Mouse (Mus musculus) thymus, postnatal 10 days (tissue): ENCODE data around the gene H1f0.
"Not testable (repeated sequence)": the region's sequence is repeated elsewhere in the genome, so short reads cannot be mapped to it uniquely, and the experiment has no call there.

Source experiments
- DNase-seq, 2 experiments: peaks; one replicate each; pipeline ENCODE4 v3.0.0; 2021; ENCODE audit warnings: low spot score in 2 of 2

Gene H1f0

GRCm38 (mm10) chr15:79003079-79003478 is 25.2 kb upstream of the H1f0 start:
- DNase-seq = no peak

DNA sequence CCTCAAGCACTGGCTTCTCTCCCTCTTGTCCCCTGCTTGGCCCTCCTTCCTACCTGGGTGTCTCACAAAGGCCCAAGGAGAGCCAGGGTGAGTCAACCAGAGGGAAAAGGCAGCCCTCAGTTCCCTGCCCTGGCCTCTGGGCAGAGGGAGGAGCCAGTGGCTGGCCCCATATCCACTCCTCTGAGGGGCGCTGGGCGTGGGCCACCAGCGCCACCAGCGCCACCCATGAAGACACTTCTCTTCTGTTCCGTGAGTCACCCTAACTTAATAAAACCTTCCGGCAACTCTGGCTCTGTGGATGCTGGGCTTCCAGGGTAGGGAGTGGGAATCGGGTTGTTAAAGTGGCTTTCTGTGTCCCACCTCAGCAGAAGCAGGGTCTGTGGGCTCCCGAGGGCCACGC is 22.7 kb upstream of the H1f0 start:
- DNase-seq = no peak

DNA sequence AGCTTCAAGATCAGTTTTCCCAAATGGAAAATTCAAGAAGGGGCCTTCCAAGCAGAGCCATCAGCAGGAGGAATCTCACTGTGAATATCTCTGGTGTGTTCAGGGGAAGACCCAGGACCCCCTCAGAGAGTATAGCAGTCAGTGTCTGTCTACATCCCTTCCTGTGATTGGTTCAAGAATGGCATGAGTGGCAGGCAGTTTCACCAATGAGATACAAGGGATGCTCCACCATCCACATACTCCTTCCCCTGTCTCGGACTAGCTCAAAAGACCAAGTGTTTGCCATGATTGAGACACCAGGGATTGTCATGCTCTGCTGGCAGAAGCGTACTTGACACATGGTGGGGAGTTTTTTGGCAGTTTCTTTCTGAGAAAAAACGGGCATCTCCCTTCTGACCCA is 21.6 kb upstream of the H1f0 start:
- DNase-seq = no peak

DNA sequence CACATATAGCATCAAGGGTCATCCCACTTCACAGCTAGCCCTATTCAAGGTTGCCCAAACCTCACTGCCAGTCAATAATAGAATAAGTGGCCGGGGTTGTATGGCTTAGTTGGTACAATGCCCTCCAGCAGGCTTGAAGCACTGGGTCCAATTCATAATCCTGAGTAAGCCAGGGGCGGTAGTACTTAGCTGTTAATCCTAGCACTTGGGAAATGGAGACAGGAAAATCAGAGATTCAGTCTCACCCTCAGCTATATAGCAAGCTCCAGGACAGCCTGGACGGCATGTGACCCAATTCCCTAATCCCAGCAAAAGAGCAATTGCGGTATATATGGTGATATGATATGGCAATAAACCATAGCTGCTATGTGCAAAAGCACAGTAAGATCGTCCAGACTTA is 21.2 kb upstream of the H1f0 start:
- no peak for DNase-seq

GRCm38 (mm10) chr15:79007836-79008235 is 20.4 kb upstream of the H1f0 start:
- DNase-seq = not testable (repeated sequence)

GRCm38 (mm10) chr15:79009734-79010133 is 18.5 kb upstream of the H1f0 start:
- DNase-seq = no peak

DNA sequence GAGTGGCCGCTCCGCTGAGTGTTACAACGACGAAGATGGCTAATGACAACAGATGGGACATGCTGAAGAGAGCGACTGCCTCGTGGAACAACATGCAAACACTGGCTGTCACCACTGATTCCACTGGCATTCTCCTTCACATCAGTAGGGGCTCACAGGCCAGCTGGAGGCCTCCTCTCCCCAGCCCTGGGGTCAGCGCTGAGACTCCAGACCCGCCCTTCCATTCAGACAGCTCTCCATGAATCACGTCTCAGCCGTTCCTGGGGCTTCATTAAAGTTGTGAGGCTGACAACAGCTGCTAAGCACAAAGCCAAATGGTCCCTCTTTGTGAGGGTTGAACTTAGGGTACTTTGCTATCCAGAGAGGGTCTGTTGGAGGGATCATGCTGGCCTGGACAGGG is 16.7 kb upstream of the H1f0 start:
- no peak for DNase-seq

DNA sequence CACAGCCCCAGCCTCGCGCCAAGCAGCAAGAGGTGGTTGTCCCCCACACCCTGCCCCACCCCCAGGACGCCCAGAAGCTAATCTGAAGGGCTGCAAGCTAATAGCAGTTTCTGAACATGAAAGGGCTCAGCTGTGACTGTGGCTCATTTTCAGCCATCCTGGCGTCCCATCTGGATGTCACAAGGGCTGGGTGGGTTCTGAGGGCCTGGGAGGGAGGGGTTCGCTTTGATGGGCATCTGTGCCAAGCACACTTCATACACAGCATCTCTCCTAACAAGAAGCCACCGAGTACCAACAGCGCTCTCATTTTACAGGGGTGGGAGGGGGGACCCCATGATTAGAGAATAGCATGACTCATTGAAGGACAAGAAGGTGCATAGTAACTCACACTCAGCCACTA is 14.9 kb upstream of the H1f0 start:
- no peak for DNase-seq

GRCm38 (mm10) chr15:79018191-79018590 is 10.1 kb upstream of the H1f0 start:
- no peak for DNase-seq

GRCm38 (mm10) chr15:79018886-79019285 is 9.4 kb upstream of the H1f0 start:
- no peak for DNase-seq

- no peak for DNase-seq
These were observed 5.5 kb upstream of the H1f0 start for GRCm38 (mm10) chr15:79022671-79023230.

- DNase-seq = no peak
These were observed 4.9 kb upstream of the H1f0 start for GRCm38 (mm10) chr15:79023366-79023765.

DNA sequence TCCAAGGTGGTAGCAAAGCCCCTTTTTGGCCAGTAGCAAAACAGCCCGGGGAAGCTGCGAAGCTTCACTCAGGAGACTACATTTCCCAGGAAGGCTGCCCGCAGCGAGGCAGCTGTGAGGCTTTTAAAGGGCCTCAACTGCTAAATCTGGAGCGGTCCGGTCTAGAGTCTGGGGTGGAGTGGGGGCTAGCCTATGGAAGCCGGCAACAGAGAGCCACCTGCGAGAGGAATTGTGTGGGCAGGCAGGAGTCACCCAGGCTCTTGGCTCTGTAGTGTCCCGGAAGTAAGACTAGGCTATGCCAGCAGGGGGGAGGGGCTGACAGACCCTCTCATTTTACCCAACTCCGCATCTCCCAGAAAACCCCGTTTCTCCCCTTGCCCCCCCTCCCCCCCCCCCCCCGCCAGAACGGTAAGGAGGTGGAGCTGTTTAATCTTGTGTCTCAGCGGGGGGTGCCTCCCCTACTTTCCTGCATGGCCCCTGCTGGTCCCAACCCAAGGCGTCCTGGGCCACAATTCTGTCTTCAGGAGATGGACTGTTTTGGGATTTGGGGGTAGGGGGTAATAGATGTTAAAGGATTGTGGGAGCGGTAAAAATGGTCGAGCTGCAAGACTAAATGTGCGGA is 2.5 kb upstream of the H1f0 start:
- DNase-seq = no peak

DNA sequence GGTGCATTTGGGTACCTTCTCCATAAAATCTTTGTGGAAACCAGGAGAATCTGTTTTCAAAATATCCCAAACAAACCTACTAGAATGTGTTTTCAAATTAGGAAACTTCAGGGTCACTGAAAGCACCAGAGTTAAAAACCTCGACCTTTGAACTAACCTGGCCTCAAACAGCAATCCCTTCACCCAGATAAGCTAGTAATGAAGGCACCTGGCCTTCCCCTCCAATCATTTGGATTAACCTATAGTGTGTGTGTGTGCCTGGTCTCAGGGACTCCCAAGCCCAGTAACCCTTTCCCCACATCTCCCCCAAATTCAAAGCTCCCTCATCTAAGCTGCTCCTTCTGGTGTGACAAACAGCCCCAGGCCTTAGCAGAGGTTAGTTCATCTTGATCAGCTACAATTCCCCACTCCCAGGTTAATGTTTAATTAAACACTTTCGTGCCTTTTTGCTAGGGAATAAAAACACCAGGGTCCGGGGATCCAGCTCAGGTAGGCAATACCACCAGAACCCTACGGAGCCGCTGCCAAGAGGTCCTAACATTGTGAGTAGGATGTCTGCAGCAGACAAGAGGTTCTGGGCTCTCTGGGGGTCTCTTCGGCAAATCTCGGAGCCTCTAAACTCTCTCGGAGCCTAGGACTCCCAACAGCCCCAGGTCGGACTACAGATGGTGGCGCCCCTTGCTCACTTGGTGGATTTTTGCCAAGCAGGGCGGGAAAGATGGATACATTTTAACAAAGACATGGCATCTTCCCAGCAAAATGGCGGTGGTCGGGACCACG is 1.5 kb upstream of the H1f0 start:
- no peak for DNase-seq

DNA sequence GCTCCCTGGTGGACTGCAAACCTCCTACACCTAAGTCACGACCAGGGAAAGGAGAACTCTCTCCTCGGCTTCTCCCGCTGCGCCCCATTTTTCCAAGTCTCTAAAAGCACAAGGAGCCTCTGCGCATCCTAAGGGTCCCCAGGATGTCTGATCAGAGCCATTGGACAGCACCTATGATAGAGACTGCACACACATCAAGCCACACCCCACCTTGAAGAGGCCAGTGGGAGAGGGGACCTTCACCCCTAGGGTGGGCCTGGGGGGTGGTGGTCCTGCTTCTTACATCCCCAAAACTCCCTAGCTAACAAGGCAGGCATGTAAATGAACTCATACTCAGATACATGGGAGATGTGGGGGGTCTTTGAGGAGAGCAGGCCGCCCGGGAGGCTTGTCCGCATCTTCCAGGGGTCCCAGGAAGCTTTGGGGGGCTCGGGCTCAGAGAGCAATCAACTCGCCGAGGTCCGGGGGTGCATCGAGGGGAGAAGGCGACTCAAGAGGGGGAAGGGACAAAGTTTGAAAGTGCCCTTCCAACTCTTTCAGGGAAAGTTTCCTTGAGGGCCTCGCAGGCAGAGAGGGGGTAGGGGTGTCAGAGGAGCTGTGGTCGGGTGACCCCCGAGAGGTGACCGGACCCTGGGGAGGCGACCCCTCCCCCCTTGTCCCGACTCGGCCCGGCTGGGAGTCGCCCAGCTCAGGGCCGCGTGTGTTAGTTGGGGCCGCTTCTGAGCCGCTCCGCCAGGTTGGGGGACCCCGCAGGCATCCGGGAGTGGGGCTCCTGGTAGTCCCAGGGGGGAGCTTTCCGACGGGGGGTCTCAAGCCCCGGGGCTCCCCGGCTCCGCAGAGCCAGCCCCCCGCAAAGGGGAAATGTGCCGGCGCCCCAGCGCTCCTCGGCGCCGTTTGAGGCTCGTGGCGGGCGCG is 702 bp upstream of the H1f0 start:
- DNase-seq = peak in 1 of 2 experiments; percentile 31

DNA sequence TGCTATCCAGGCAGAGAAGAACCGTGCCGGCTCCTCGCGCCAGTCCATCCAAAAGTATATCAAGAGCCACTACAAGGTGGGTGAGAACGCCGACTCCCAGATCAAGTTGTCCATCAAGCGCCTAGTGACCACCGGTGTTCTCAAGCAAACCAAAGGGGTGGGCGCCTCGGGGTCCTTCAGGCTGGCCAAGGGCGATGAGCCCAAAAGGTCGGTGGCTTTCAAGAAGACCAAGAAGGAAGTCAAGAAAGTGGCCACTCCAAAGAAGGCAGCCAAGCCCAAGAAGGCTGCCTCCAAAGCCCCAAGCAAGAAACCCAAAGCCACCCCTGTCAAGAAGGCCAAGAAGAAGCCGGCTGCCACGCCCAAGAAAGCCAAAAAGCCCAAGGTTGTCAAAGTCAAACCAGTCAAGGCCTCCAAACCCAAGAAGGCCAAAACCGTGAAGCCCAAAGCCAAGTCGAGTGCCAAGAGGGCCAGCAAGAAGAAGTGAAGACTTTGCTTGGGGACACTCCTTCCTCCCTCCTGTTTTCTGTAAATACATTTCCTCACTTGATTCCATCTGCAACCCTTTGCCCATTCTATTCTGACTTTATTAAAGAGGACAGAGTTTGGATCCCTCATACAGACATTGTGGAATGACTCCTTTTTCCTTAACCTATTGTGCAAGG is 704 bp downstream of the H1f0 start:
- no peak for DNase-seq

GRCm38 (mm10) chr15:79029519-79030241 is 1.4 kb downstream of the H1f0 start:
- DNase-seq = peak in 1 of 2 experiments; percentile 39

- peak; percentile 45 to 47 for DNase-seq
These were observed 2.5 kb downstream of the H1f0 start for GRCm38 (mm10) chr15:79030551-79031435.

GRCm38 (mm10) chr15:79031908-79032307 is 3.7 kb downstream of the H1f0 start:
- not testable (repeated sequence) for DNase-seq

- peak; percentile 28 to 70 for DNase-seq
These were observed 9.7 kb downstream of the H1f0 start for GRCm38 (mm10) chr15:79037913-79038328.
